Mouse (Mus musculus) G1E-ER4 (cell line): ENCODE measurements around the gene Cfap77. TPM values are rescaled to one million over a fixed set of nuclear protein-coding genes. Genes with fewer than 3 reads are reported as not detected.

Experiments used
- GATA1 ChIP-seq: IDR thresholded peaks from one replicate; pipeline ENCODE4 v1.8.0; 2012; ENCODE audit warnings: low read length, inconsistent platforms
- polyA plus RNA-seq: library from polyadenylated mRNA; stranded (reverse); fragments of >175 nt; gene quantifications from 2 replicates; pipeline ENCODE4 v1.2.3, GENCODE M21; 2012

Cfap77 gene
- polyA plus RNA-seq, result 0.61 and 0.81 TPM in 2 replicates

GRCm38 (mm10) chr2:29054991-29055390 lies at the start of gene Cfap77:
Gene Cfap77, minus strand, starts transcription at chr2:29055066.
- no peak for TF ChIP-seq GATA1

GRCm38 (mm10) chr2:29100822-29101534 lies 46.1 kb upstream of the Cfap77 start:
- no peak for TF ChIP-seq GATA1

GRCm38 (mm10) chr2:29099646-29100045 lies 44.8 kb upstream of the Cfap77 start:
- TF ChIP-seq GATA1, result no peak

- no peak for TF ChIP-seq GATA1
Observed at GRCm38 (mm10) chr2:29098786-29099185, 43.9 kb upstream of the Cfap77 start.

- no peak for TF ChIP-seq GATA1
Observed at GRCm38 (mm10) chr2:29097465-29097864, 42.6 kb upstream of the Cfap77 start.

GRCm38 (mm10) chr2:29096751-29097150 lies 41.9 kb upstream of the Cfap77 start:
- no peak for TF ChIP-seq GATA1

- TF ChIP-seq GATA1, result no peak
Observed at GRCm38 (mm10) chr2:29095674-29096073, 40.8 kb upstream of the Cfap77 start.

GRCm38 (mm10) chr2:29086026-29086425 lies 31.2 kb upstream of the Cfap77 start:
- TF ChIP-seq GATA1, result no peak

GRCm38 (mm10) chr2:29081965-29082364 lies 27.1 kb upstream of the Cfap77 start:
- no peak for TF ChIP-seq GATA1

GRCm38 (mm10) chr2:29076226-29076625 lies 21.4 kb upstream of the Cfap77 start:
- no peak for TF ChIP-seq GATA1

- no peak for TF ChIP-seq GATA1
Observed at GRCm38 (mm10) chr2:29075331-29076070, 20.6 kb upstream of the Cfap77 start.

GRCm38 (mm10) chr2:29074676-29075075 lies 19.8 kb upstream of the Cfap77 start:
- TF ChIP-seq GATA1, result no peak

- no peak for TF ChIP-seq GATA1
Observed at GRCm38 (mm10) chr2:29066410-29066809, 11.5 kb upstream of the Cfap77 start.

GRCm38 (mm10) chr2:29065796-29066195 lies 10.9 kb upstream of the Cfap77 start:
- no peak for TF ChIP-seq GATA1

GRCm38 (mm10) chr2:29060135-29060597 lies 5.3 kb upstream of the Cfap77 start, which contains the start of gene Ttf1:
Gene Ttf1, plus strand, starts transcription at chr2:29060262.
- TF ChIP-seq GATA1, result no peak

- TF ChIP-seq GATA1, result no peak
Observed at GRCm38 (mm10) chr2:29054545-29054935, 326 bp downstream of the Cfap77 start.
